Mouse (Mus musculus): ENCODE measurements around the gene Gm9732.
"Not testable (repeated sequence)": the region's sequence is repeated elsewhere in the genome, so short reads cannot be mapped to it uniquely, and the experiment has no call there.

Gm9732 gene

DNA sequence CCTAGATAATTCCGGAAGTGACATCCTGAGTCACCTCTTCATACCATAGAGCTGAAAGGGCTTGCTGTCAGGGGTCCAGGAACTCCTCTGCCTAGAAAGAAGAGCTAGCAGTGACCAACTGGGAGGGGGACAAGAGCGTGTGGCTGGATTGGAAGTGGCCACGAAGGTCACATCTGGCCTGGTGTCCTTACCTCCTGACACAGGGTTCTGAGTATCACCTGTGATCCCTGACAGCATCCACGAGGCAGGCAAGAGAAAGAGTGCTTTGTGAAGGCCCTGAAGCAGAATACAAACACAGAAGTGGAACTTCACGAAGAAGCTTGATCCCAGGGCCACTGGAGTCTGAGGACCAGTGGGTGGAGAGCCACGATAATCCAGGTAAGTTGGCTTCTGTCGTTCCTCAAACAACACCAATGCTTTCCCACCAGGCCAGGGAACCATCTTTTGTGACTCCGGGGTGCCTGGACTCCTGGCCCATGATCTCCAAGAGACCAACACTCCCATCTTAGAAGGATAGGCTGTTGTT, at the start of gene Gm9732:
TSS of gene Gm9732 (plus strand) at position 51 of the 526 bp plus-strand sequence.
- DNase-seq (ENCODE audit: low spot score in 2 of 2), result peak in 1 of 2 experiments; percentile 27

DNA sequence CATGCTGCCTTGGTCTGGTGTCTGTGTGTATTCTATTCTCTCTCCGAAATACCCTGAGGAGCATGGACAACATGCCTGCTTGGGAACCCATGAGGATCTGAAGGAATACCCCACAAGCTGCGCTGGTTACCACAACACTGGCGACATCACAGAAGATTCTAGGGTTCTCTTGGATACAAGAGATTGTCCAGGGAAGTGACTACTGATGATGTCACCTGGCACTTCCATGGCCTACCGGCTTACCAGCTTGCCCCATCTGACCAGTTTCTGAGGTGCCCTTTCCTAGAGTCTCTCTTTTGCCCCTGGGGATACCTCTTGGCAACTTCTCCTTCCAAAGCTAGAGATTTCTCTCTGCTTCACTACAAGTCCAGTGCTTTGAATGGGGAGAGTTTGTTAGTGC, 39.6 kb upstream of the Gm9732 start, which contains the start of gene Gm8122:
TSS of gene Gm8122 (minus strand) at position 101 of the 400 bp plus-strand sequence.
- DNase-seq (ENCODE audit: low spot score in 2 of 2), result not testable (repeated sequence)

DNA sequence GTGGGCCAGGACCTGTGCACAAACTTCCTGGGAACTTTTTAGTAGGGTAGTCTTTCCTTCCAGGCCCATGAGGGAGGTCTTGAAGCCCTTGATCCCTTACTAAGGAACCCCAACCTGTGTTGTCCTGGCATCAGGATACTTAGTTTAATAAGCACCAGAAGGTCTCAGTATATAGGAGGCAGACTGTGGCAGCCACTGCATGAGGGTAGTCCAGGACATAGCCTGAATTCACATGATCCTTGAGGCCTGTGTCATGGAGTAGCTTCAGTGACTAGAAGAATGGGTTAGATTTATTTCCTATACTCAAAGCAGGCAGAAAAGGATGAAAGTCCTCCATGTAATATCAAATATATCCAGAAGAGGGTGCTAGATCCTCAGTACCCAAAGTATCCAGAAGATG, 37.1 kb upstream of the Gm9732 start:
- peak in 1 of 2 experiments; percentile 16 for DNase-seq (ENCODE audit: low spot score in 2 of 2)

DNA sequence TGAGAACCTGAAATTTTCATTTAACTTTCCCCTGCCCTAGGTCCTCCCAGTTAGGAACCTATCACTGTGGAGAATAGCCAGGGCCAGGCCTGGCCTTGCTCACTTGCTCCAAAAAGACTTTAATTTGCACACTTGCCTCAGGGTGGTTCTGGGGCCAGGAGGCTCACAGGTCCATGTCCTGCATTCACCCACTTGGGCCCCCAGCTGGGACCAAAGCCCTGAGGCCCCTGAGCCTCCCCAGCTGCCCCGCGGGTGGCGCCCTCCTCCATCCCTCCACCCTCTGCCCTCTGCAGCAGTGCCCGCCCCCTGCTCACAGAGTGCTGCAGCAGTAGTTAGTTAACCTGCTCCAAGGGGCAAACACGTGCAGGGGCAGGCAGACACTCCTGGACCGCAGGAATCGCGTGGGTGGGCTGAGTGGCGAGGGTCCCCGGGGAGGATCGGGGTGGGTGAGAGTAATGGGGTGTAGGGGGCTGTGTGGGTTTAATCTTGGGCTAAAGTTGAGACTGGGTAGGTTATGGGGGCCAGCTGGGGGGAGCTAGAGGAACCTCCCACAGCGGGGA, 25.1 kb upstream of the Gm9732 start:
- DNase-seq (ENCODE audit: low spot score in 2 of 2), result not testable (repeated sequence)

DNA sequence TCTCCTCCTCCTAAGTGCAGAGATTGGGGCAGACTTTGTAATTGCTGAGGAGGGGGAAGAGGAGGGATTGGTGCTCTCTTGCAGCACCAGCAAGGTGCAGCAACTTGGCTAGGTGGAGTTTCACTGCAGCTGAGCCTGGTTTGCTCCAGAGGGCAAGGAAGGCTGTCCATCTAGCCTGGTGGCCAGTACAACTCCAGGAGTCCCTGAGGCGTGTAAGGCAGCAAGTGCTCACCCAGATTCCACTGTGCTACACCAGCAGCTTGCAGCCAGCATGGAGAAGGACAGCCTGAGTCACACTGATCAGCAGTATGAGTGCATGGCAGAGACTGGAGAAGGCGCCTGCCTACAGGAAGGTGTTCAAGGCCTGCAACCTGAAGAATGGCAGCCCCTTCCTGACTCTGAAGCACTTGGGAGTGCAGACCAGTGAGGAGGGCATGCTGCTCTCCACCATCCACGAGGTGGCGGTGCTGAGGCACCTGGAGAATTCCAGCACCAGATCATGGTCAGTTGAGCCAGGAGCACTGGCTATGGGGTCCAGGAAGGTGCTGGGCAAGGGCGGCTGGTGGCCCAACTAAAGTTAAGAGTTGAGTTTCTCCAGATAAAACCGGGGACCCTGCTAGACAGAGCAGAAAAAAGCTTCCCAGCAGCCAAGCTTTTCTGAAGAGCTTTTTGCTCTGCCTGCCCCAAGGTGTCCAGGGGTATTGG, 24.1 kb upstream of the Gm9732 start:
- not testable (repeated sequence) for DNase-seq (ENCODE audit: low spot score in 2 of 2)

DNA sequence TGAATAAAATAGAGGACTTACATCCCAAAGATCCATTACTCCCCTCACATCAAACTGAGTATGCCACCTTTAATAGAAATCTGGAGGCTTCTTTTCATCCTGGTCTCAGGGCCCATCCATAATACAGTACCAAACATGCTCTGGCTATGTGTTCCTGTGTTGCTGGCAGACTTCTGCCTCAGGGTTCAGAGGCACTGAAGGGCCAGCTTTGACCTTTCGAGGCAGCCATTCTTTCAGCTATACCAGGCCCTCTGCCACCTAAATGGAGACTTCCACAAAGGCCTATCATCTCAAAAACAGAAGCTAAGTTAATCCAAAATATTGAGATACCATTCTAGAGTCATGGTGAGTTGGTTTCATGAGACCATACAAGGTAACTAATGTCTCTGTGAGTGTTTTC, 18.3 kb upstream of the Gm9732 start:
- not testable (repeated sequence) for DNase-seq (ENCODE audit: low spot score in 2 of 2)

DNA sequence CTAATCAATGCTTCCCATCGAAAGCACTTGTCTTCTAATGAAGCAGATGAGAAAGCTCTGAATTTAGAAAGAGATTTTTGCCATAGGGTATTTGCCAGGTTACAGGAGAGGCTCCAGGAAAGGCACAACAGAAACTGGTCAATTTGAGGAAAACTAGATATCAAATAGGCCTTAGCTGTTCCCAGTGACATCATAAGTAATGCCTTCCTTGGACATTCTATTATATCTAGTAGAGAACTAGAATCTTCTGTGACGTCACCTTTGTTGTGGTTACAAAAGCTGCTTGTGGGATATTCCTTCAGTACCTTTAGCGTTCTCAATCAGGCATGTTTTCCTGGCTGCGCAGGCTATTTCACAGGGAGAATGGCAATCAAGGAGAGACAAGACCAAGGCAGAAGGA, 16.5 kb upstream of the Gm9732 start, which contains the start of gene Gm8126:
TSS of gene Gm8126 (plus strand) at position 301 of the 400 bp plus-strand sequence.
- not testable (repeated sequence) for DNase-seq (ENCODE audit: low spot score in 2 of 2)

DNA sequence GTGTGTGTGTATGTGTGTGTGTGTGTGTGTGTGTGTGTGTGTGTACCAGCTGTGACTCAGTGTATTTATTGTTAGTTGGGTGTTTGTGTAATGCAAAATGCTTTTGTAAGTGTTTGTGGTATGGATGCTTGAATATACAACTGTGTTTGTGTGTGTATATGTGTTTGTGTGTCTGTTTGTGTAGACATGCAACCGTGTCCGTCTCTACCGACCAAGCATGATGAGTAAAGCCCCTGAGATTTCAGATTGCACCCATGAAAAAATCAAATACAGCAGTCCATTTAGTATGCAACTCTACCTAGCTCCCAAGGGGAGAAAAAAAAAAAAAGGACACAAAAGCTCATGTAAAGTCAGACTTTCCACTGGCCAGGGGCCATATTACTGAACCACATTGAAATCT, 11.4 kb upstream of the Gm9732 start:
- not testable (repeated sequence) for DNase-seq (ENCODE audit: low spot score in 2 of 2)

DNA sequence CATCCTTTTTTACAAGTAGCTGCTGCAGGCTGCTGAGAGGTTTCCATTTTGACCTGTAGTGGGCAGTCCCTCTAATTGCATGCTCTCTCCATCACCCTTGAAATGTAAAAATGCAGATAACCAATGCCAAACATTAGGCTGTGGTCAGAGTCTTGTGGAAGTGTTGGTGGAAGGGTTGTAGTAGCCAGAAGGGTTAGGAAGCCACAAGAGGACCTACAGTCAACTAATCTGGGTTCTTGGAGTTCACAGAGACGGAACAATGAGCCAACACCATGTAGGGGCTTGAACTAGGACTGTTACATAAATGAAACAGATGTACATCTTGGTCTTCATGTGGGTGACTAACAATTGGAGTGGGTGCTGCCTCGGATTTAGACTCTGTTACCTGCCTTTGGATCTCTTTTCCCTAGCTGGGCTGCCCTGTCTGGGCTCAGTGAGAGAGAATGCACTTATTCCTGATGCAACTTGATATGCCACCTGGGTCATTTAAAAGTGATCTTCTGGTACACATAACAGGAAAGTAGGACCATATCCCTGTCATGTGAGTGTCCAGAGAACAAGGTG, 6.2 kb upstream of the Gm9732 start:
- not testable (repeated sequence) for DNase-seq (ENCODE audit: low spot score in 2 of 2)

DNA sequence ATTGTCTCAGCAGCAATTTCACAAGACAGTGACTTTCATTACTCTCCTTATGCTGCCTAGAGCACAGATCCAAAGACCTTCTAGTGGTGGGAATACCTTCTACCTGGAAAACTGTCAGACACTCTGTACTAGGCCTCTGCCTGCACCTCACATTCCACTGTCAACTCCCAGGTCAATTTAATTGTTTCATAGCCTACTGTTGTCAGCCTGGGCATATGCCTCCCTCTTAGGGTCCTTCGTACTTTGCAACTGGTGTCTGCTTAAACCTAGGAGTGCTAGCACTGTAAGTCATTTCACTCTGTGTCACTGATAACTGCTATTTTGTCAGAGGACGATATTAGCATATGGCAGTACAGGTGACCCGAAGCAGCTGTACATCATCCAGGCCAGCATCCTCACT, 5.6 kb upstream of the Gm9732 start:
- not testable (repeated sequence) for DNase-seq (ENCODE audit: low spot score in 2 of 2)

DNA sequence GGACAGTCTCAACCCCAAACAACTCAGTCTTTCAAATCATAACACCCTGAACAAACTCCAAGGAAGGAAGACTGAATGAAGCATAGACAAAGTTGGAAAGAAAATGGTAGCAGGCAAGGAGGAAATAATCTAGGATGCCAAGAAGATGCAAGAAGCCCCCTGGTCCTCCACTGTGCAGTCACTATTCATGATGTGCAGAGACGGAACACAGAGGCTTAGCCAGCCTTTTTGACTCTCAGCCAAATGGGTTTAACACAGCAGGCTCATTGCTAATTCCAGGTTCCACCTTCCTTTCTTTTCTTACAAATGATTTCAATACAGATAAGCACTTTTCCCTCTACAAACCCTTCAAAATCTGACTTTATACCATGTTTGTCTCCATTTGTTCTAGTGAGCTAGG, 1.7 kb upstream of the Gm9732 start:
- DNase-seq (ENCODE audit: low spot score in 2 of 2), result not testable (repeated sequence)

DNA sequence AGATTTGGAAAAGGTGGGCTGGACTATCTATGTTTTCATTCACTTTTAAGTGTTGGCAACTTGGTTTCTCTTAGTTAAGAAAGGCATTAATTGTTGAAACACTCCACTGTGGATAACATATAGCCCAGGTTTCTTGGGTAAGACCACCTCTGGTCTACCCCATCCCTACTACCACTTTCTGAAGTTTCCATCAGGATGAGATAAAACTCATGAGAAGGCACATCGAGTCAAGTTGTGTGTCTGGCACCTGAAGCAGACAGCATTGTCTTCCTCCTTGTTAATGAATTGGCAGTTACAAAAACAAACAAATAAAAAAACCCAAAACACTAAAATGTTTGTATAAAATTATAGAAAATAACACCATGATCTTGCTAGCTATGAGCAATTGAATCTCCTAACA, 916 bp downstream of the Gm9732 start:
- DNase-seq (ENCODE audit: low spot score in 2 of 2), result not testable (repeated sequence)

DNA sequence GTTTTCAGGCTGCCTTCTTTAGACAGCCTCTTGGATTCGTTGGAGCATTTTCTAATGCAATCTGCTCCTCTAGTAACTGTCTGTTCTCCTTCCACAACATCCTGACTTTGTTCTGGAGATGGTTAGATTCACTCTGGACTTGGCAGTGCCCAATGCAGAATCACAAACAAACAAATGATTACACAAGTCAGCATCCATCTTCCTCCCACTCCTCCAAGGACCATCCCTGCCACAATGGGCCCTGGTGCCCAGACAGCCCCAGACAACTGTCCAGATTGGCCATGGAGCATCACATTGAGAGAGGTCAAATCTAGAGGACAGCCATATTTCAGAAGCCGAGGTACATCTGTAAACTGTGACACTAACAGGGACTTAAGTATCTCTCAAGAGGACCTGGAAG, 2.6 kb downstream of the Gm9732 start:
- DNase-seq (ENCODE audit: low spot score in 2 of 2), result not testable (repeated sequence)

DNA sequence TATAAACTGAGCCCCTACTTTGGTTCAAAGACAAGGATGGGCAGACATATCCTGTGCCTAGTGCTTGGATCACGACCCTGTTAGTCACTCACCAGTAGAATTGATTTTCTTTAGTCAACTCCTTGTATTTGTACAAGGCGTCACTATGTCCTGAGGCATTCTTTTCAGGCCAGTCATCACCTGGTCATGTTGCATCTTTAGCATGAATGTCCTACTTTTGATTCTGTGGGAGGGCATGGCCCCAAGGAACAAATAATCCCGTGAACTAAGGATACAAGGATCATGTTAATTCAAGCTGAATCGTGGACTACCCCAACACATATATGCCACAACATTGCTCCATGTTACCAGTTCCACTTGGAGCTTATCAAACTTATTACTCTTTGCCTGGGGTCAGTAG, 3.3 kb downstream of the Gm9732 start:
- DNase-seq (ENCODE audit: low spot score in 2 of 2), result not testable (repeated sequence)

DNA sequence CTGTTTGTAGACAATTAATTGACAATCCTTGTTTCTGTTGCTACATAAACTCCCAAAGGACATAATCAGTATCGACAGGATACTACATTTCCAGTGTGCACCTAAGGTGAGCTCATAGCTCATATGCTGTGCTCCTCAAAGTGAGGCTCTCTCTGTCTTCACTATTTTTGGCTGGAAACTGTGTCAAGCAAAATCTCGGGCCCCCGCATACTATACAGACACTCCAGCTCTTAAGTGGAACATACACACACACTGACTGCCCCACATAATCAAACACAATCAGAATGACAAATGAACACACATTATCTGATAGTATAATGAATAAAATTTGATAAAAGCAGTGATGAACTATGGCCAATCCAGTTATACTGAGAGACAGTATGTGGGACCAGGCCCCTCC, 3.8 kb downstream of the Gm9732 start:
- DNase-seq (ENCODE audit: low spot score in 2 of 2), result peak in 1 of 2 experiments; percentile 47

DNA sequence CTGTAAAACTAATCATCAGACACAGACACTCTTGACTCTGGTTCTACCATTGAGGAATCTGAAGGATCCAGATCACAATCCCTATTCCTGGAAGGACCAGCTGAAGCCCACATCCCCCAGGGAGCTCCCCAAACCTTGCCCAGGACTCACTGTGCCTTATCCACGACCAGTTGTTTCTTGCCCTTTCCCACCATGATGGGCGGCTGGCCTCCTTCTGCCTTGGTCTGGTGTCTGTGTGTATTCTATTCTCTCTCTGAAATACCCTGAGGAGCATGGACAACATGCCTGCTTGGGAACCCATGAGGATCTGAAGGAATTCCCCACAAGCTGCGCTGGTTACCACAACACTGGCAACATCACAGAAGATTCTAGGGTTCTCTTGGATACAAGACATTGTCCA, 18.7 kb downstream of the Gm9732 start, which contains the start of gene Gm8127:
TSS of gene Gm8127 (minus strand) at position 330 of the 400 bp plus-strand sequence.
- DNase-seq (ENCODE audit: low spot score in 2 of 2), result not testable (repeated sequence)

DNA sequence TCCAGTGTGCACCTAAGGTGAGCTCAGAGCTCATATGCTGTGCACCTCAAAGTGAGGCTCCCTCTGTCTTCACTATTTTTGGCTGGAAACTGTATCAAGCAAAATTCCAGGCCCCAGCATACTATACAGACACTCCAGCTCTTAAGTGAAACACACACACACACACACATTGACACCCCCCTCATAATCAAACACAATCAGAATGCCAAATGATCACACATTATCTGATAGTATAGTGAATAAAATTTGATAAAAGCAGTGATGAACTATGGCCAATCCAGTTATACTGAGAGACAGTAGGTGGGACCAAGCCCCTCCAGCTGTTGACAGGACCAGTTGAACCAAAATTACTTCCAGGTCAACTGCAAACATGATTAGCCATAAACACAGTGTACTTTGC, 44.7 kb downstream of the Gm9732 start:
- not testable (repeated sequence) for DNase-seq (ENCODE audit: low spot score in 2 of 2)

DNA sequence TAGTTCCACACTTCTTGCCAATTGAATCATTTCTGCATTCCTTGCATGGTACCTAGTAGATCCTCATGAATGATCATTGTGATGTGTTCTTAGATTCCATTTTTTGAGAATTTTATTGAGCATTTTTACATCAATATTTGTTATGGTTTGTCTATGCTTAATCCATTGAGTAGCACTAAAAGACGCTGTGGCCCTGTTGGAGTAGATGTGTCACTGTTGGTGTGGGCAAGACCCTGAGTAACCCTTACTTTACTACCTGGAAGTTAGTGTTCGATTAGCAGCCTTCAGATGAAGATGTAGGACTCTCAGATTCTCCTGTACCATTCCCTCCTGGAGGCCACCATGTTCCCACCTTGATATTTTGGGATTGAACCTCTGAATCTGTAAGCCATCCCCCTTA, 53.8 kb downstream of the Gm9732 start:
- DNase-seq (ENCODE audit: low spot score in 2 of 2), result not testable (repeated sequence)

DNA sequence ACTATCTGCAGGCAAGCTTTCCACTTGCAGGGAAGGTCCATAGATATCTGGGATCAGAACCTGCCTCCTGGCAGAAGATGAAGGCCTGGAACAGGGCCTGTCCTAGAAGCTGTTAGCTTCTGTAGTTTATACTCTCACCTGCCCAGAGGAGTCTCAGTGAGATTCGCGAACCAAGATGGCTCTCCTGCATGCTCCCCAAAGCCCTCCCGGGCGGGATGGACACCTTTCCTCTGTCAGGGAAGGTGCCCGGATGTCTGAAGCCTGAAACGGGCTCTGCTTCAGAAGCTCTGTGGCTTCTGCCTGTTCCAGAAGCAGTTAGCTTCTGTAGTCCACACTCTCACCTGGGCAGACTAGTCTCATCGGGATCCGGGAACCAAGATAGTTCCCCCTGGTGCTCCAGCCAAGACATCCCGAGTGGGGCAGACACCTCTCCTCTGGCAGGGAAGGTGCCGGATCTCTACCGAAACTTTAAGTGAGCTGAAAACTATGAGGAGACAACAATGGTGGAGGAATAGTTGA, 56.6 kb downstream of the Gm9732 start:
- not testable (repeated sequence) for DNase-seq (ENCODE audit: low spot score in 2 of 2)

DNA sequence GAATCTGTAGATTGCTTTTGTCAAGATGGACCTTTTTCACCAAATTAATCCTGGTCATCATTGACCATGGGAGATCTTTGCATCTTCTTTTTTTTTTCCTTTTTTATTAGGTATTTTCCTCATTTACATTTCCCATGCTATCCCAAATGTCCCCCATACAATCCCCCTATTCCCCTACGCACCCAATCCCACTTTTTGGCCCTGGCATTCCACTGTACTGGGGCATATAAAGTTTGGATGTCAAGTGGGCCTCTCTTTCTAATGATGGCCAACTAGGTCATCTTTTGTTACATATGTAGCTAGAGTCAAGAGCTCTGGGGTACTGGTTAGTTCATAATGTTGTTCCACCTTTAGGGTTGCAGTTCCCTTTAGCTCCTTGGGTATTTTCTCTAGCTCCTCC, 62.8 kb downstream of the Gm9732 start:
- DNase-seq (ENCODE audit: low spot score in 2 of 2), result not testable (repeated sequence)

DNA sequence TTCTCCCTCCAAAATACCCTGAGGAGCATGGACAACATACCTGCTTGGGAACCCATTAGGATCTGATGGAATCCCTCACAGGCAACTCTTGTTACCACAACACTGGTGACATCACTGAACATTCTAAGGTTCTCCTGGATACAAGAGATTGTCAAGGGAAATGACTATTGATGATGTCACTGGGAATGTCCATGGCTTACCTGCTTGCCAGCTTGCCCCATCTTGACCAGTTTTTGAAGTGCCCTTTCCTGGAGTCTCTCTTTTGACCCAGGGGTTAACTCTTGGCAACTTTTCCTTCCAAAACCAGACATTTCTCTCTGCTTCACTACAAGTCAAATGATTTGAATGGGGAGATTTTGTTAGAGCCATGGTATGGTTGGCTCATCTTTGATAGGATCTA, 72.9 kb downstream of the Gm9732 start, which contains the start of gene 1700001F09Rik:
TSS of gene 1700001F09Rik (minus strand) at position 101 of the 400 bp plus-strand sequence.
- DNase-seq (ENCODE audit: low spot score in 2 of 2), result not testable (repeated sequence)

DNA sequence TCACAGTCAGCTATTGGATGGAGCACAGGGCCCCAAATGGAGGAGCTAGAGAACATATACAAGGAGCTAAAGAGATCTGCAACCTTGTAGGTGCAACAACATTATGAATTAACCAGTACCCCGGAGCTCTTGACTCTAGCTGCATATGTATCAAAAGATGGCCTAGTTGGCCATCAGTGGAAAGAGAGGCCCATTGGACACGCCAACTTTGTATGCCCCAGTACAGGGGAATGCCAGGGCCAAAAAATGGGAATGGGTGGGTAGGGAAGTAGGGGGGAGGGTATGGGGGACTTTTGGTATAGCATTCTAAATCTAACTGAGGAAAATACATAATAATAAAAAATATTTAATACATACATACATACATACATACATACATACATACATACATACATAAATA, 78.1 kb downstream of the Gm9732 start:
- not testable (repeated sequence) for DNase-seq (ENCODE audit: low spot score in 2 of 2)
